Mouse (Mus musculus): ENCODE results near the gene Mgrn1. TPM values are rescaled to one million over a fixed set of nuclear protein-coding genes. Genes with fewer than 3 reads are reported as not detected.

The Mgrn1 gene
- polyA plus RNA-seq (2012; rRNA removed) (101 and 132 TPM in 2 replicates), polyA plus RNA-seq (2014; fragmentation: Nextera tagmentation; extraction: Ambion mirVana) (87.7 and 92.7 TPM in 2 replicates)

DNA sequence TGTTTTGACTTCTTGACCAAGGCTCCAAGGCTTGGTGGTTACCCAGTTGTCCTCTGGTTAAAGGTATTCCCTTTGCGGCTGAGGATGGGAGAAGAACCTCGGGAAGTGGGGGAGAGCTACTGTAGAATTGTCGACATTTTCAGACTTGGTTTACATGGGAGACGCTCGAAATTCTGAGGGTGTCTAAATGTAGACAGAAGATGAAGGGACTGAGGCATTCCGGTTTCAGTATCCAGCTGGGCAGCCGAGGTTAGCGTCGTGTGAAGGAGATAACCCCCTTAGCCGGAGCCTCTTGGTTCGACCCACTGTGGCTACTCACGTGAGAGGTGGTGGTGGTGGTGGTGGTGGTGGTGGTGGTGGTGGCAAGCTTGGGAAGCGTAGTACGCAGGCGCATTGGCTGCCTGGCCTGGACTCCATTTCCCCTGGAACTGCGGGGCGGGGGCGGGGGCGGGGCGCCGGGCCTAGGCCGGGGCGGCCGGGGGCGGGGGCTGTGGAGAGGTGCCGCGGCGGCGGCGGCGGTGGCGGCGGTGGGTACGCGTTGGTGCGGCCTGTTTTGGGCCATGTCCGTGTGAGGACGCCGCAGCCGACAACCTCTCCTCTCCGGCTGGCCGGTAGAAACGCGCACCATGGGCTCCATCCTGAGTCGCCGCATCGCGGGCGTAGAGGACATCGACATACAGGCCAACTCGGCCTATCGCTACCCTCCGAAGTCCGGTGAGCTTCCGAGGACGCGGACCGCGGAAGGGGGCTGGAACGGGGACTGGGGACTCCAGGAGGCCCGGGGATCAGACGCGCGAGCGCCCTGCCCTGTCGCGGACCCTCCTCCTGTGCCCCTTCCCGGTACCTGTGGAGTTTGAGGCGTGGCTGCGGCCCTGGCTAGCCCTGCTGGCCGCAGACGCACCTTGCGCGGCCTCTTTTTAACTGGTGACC lies at the start of gene Mgrn1:
Gene Mgrn1, plus strand, starts transcription at position 490 of the 930 bp plus-strand sequence.
- peak; percentile 96 for DNase-seq (ENCODE audit: low spot score)
- Histone ChIP-seq H3K36me3 (ENCODE audit: control insufficient read depth, insufficient read depth, low read length) (0 out of 2 replicates have a peak, but pooled peaks cover 3% of the 10 kb centered on the region), H3K27me3 (ENCODE audit: control insufficient read depth, insufficient read depth, low read length) (no peaks in the 10 kb centered on the region), H3K9me3 (ENCODE audit: control insufficient read depth, low read length) (no peaks in the 10 kb centered on the region), H3K4me2 (replicated peaks; ENCODE audit: low read depth, low read length, severe bottlenecking) (peak within 1 kb of the TSS; percentile 85), H3K27ac (replicated peaks; ENCODE audit: low read depth, low read length) (peak within 1 kb of the TSS; percentile 88), H3K4me3 (replicated peaks; ENCODE audit: low read length) (peak within 1 kb of the TSS; percentile 87), H3K9ac (ENCODE audit: low read depth, low read length, severe bottlenecking) (peak within 1 kb of the TSS; percentile 87), H3K4me1 (ENCODE audit: control insufficient read depth, insufficient read depth, low read length) (peaks cover 20% of the 10 kb centered on the region)
- under 1% methylated on average over 24 of the region's 74 CpGs for WGBS
- peak; percentile 71; the same call in 1 of the 2 replicates for TF ChIP-seq POLR2A (IDR thresholded peaks at IDR 0.05; ENCODE audit: borderline replicate concordance, extremely low read depth, insufficient read depth, insufficient read length)
- peak; percentile 91 for ATAC-seq (ENCODE audit: low FRiP score, low read depth)

GRCm38 (mm10) chr16:4837631-4838030 lies 48.4 kb upstream of the Mgrn1 start:
- Histone ChIP-seq H3K4me2 (replicated peaks; ENCODE audit: low read depth, low read length, severe bottlenecking) (no peak overlapping the region), H3K4me1 (ENCODE audit: control insufficient read depth, insufficient read depth, low read length) (no peaks in the 10 kb centered on the region), H3K36me3 (ENCODE audit: control insufficient read depth, insufficient read depth, low read length) (no peaks in the 10 kb centered on the region), H3K9ac (ENCODE audit: low read depth, low read length, severe bottlenecking) (no peak overlapping the region), H3K27me3 (ENCODE audit: control insufficient read depth, insufficient read depth, low read length) (no peaks in the 10 kb centered on the region), H3K27ac (replicated peaks; ENCODE audit: low read depth, low read length) (no peak overlapping the region), H3K9me3 (ENCODE audit: control insufficient read depth, low read length) (no peaks in the 10 kb centered on the region), H3K4me3 (replicated peaks; ENCODE audit: low read length) (no peak overlapping the region)
- DNase-seq (ENCODE audit: low spot score) (no peak), ATAC-seq (ENCODE audit: low FRiP score, low read depth) (no peak)
- no peak for TF ChIP-seq POLR2A (IDR thresholded peaks at IDR 0.05; ENCODE audit: borderline replicate concordance, extremely low read depth, insufficient read depth, insufficient read length)
- 79% methylated on average over 3 of the region's 3 CpGs for WGBS

DNA sequence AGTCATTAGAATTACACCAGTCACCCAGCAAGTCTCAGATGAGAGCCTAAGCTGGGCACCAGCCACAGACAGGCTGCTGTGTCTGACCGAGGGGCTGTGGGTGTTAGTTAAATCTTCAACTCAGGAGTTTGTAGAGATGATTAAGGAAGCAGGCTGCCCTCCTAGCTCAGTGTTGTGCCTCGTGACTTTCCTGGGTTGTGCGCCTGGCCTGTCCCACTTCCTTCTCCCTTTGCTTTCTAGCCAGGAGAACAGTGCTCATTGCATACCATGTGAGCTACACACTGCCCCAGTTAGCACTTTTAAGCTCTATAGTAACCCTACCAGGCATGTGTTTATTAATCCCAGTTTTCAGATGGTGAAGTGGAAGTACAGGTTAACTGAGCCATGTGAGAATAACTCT lies 46.5 kb upstream of the Mgrn1 start:
- 71% methylated on average over 3 of the region's 3 CpGs for WGBS
- Histone ChIP-seq H3K9me3 (ENCODE audit: control insufficient read depth, low read length) (no peaks in the 10 kb centered on the region), H3K27me3 (ENCODE audit: control insufficient read depth, insufficient read depth, low read length) (no peaks in the 10 kb centered on the region), H3K36me3 (ENCODE audit: control insufficient read depth, insufficient read depth, low read length) (no peaks in the 10 kb centered on the region), H3K4me2 (replicated peaks; ENCODE audit: low read depth, low read length, severe bottlenecking) (no peak overlapping the region), H3K4me3 (replicated peaks; ENCODE audit: low read length) (no peak overlapping the region), H3K9ac (ENCODE audit: low read depth, low read length, severe bottlenecking) (no peak overlapping the region), H3K27ac (replicated peaks; ENCODE audit: low read depth, low read length) (no peak overlapping the region), H3K4me1 (ENCODE audit: control insufficient read depth, insufficient read depth, low read length) (no peaks in the 10 kb centered on the region)
- DNase-seq (ENCODE audit: low spot score), result no peak
- no peak for TF ChIP-seq POLR2A (IDR thresholded peaks at IDR 0.05; ENCODE audit: borderline replicate concordance, extremely low read depth, insufficient read depth, insufficient read length)
- ATAC-seq (ENCODE audit: low FRiP score, low read depth), result no peak

DNA sequence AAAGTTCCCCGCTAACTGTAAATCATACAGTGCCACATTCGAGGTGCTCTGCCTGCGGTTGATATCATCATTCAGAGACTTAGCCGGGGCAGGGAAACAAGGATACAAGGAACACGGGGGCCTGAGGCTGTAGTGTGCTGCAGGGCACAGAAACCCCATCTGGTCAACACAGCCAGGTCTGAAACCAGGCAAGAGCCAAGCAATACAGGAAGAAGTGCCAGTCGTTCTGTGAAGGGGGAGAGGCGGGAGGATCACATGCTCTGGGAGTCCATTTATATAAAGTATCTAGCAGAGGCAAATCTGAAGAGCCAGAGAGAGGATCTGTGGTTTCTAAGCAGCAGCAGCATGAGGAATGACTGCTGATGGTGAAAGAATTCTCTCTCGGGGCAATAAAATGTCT lies 45.8 kb upstream of the Mgrn1 start:
- no peak for TF ChIP-seq POLR2A (IDR thresholded peaks at IDR 0.05; ENCODE audit: borderline replicate concordance, extremely low read depth, insufficient read depth, insufficient read length)
- H3K9me3 ChIP-seq (ENCODE audit: control insufficient read depth, low read length), result no peaks in the 10 kb centered on the region
- WGBS, result 72% methylated on average over 8 of the region's 8 CpGs

GRCm38 (mm10) chr16:4847041-4847440 lies 39.0 kb upstream of the Mgrn1 start:
- Histone ChIP-seq H3K4me2 (replicated peaks; ENCODE audit: low read depth, low read length, severe bottlenecking) (no peak overlapping the region), H3K4me1 (ENCODE audit: control insufficient read depth, insufficient read depth, low read length) (no peaks in the 10 kb centered on the region), H3K9me3 (ENCODE audit: control insufficient read depth, low read length) (no peaks in the 10 kb centered on the region), H3K27ac (replicated peaks; ENCODE audit: low read depth, low read length) (no peak overlapping the region), H3K36me3 (ENCODE audit: control insufficient read depth, insufficient read depth, low read length) (no peaks in the 10 kb centered on the region), H3K27me3 (ENCODE audit: control insufficient read depth, insufficient read depth, low read length) (no peaks in the 10 kb centered on the region), H3K4me3 (replicated peaks; ENCODE audit: low read length) (no peak overlapping the region), H3K9ac (ENCODE audit: low read depth, low read length, severe bottlenecking) (no peak overlapping the region)
- WGBS, result 87% methylated on average over 3 of the region's 3 CpGs
- no peak for DNase-seq (ENCODE audit: low spot score)
- TF ChIP-seq POLR2A (IDR thresholded peaks at IDR 0.05; ENCODE audit: borderline replicate concordance, extremely low read depth, insufficient read depth, insufficient read length), result no peak
- ATAC-seq (ENCODE audit: low FRiP score, low read depth), result no peak

More for the DNA sequence above, 45.8 kb upstream of the Mgrn1 start:
- ATAC-seq (ENCODE audit: low FRiP score, low read depth) (no peak), DNase-seq (ENCODE audit: low spot score) (no peak)
- no peak overlapping the region for H3K4me3 ChIP-seq (replicated peaks; ENCODE audit: low read length)
- H3K9ac ChIP-seq (ENCODE audit: low read depth, low read length, severe bottlenecking), result no peak overlapping the region
- no peaks in the 10 kb centered on the region for H3K4me1 ChIP-seq (ENCODE audit: control insufficient read depth, insufficient read depth, low read length)
- H3K27ac ChIP-seq (replicated peaks; ENCODE audit: low read depth, low read length), result no peak overlapping the region
- no peaks in the 10 kb centered on the region for H3K36me3 ChIP-seq (ENCODE audit: control insufficient read depth, insufficient read depth, low read length)
- H3K4me2 ChIP-seq (replicated peaks; ENCODE audit: low read depth, low read length, severe bottlenecking), result no peak overlapping the region
- no peaks in the 10 kb centered on the region for H3K27me3 ChIP-seq (ENCODE audit: control insufficient read depth, insufficient read depth, low read length)

Measured in limb, embryonic 14.5 days (tissue).